Mouse (Mus musculus) neural tube, embryonic 11.5 days (tissue): ENCODE data around the gene Map1b. TPM values are rescaled to one million over a fixed set of nuclear protein-coding genes. Genes with fewer than 3 reads are reported as not detected.
A peak's percentile ranks its signal among the peaks of the same experiment; 100 is the strongest.

Experiments used
- ATAC-seq: fragments of 200-750 bp; cut with Nextera tagmentation; 2 replicates; pipeline ENCODE4 v1.8.0; 2017; ENCODE audit warnings: moderate number of reproducible peaks, mild to moderate bottlenecking, moderate TSS enrichment, moderate library complexity; ENCODE audit not compliant: insufficient read depth, low FRiP score, low TSS enrichment
- DNase-seq: peaks from one replicate; pipeline ENCODE4 v3.0.0-alpha.2; 2015; ENCODE audit warnings: low spot score
- H3K27ac ChIP-seq: fragments of 300-500 bp; sonication (generic); 2 replicates; pipeline ENCODE4 v1.5.1; 2014; ENCODE audit warnings: low read depth, mild to moderate bottlenecking, low read length
- H3K27me3 ChIP-seq: fragments of 300-500 bp; sonication (generic); 2 replicates; pipeline ENCODE4 v1.6.1; 2014; ENCODE audit warnings: mild to moderate bottlenecking, low read length, mixed read lengths; ENCODE audit not compliant: control insufficient read depth, insufficient read depth
- H3K36me3 ChIP-seq: fragments of 300-500 bp; sonication (generic); 2 replicates; pipeline ENCODE4 v1.6.1; 2014; ENCODE audit warnings: mild to moderate bottlenecking, low read length, moderate library complexity, mixed read lengths; ENCODE audit not compliant: control insufficient read depth, insufficient read depth
- H3K4me1 ChIP-seq: fragments of 300-500 bp; sonication (generic); 2 replicates; pipeline ENCODE4 v1.6.1; 2014; ENCODE audit warnings: low read length, mixed read lengths; ENCODE audit not compliant: control insufficient read depth, insufficient read depth
- H3K4me2 ChIP-seq: fragments of 300-500 bp; sonication (generic); 2 replicates; pipeline ENCODE4 v1.6.1; 2014; ENCODE audit warnings: low read depth, mild to moderate bottlenecking, moderate library complexity
- H3K4me3 ChIP-seq: fragments of 300-500 bp; sonication (generic); 2 replicates; pipeline ENCODE4 v1.5.1; 2014; ENCODE audit warnings: low read depth, low read length
- H3K9ac ChIP-seq: fragments of 300-500 bp; sonication (generic); 2 replicates; pipeline ENCODE4 v1.6.1; 2014; ENCODE audit warnings: mild to moderate bottlenecking, low read length
- H3K9me3 ChIP-seq: fragments of 300-500 bp; sonication (generic); 2 replicates; pipeline ENCODE4 v1.6.1; 2016; ENCODE audit warnings: low read length; ENCODE audit not compliant: control insufficient read depth
- WGBS: fragments of 180-500 bp; shearing (Covaris S2); extraction: QIAGEN DNeasy Blood & Tissue Kit; methylation state at CpG from one replicate; pipeline ENCODE4 v1.1.7; 2014; 5-methylcytosine and 5-hydroxymethylcytosine counted together
- polyA plus RNA-seq: library from polyadenylated mRNA; unstranded; fragments of >200 nt; fragmentation: Nextera tagmentation; extraction: Ambion mirVana; gene quantifications from 2 replicates; pipeline ENCODE4 v1.2.1, GENCODE M21; 2014

Gene Map1b
- polyA plus RNA-seq, 1 experiment from 2014 or later = 870 TPM

DNA sequence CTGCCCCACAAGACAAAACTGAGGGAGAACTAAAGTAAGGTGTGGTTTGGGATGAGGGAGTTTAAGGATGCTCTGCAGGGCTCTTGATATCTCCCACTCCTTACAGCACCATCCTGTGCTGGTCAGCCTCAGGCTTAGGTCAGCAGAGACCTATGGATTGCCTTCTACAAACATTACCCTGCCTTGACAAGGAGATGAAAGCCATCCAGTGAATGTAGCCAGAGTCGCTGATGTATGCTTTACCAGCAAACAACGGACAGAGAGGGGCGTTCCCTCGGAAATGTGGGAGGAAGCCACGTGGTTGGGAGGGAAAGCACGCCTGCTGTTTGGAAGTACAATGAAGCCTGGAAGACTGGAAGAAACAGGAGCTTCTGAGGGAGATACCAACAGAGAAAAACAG lies 71.5 kb downstream of the Map1b start:
- DNase-seq (peak; percentile 76), ATAC-seq (peak; percentile 51)
- Histone ChIP-seq H3K4me2 (peak overlapping the region; percentile 39), H3K27ac (peak overlapping the region; percentile 89), H3K4me1 (peaks cover 43% of the 10 kb centered on the region), H3K9me3 (no peaks in the 10 kb centered on the region), H3K36me3 (peaks cover 10% of the 10 kb centered on the region), H3K27me3 (no peaks in the 10 kb centered on the region), H3K9ac (no peak overlapping the region), H3K4me3 (no peak overlapping the region)
- WGBS = 3% methylated on average over 6 of the region's 6 CpGs

DNA sequence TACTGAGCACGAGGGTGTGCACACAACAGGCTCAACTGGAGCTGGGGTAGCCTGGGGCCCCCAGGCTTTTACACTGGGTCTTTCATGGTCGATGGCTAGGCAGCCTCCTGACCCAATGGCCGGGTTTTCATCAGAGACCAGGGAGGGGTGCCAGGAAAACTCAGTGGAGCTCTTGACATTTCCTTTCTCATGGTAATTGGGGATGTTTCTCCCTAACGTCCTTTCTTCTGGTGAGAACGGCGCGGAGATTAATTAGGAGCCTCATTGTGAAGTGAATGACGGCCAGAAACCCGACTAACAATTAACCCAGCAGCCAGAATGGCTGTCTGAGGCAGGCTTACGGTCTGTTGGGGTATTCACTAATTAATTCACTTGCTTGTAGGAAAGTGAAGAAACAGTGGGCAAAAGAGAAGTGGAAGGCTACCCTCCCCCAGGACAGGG lies 71.9 kb downstream of the Map1b start:
- Histone ChIP-seq H3K4me1 (peaks cover 43% of the 10 kb centered on the region), H3K27me3 (no peaks in the 10 kb centered on the region), H3K9ac (peak overlapping the region; percentile 62), H3K36me3 (peaks cover 14% of the 10 kb centered on the region), H3K4me3 (peak overlapping the region; percentile 39), H3K4me2 (peak overlapping the region; percentile 39), H3K27ac (peak overlapping the region; percentile 89), H3K9me3 (no peaks in the 10 kb centered on the region)
- DNase-seq = peak; percentile 83
- WGBS = 8% methylated on average over 10 of the region's 10 CpGs
- ATAC-seq = peak; percentile 89

DNA sequence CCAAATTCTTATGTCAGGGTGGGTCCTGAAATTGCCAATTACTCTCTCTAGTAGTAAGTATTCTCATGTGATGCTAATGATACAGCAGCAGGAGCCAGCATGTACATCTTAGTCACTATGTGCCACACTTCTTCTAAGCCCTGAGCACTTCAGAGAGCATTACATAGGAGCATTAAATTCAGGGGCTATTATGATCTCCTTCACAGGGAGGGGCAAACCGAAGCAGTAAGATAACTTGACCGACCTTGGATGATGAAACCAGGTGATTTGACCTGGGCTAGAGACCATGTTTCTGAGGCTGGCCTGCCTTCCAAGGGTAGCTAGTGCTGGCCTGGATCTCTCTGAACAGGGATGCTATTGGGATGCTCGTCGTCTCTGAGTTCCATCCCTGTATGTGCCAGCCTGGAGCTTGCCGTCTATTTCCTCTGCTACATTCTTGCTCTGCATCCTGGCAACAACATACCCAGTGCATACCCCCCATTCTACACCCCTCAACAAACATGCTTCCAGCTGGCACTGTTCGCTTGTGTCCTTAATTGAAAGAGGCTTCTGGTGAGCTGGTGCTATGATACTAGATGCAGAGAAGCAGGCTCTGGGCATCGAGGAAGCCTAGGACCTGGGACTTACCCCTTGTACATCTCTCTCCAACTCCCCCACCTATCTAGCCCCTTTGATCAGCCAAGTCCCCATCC lies 72.7 kb downstream of the Map1b start:
- Histone ChIP-seq H3K4me2 (peak overlapping the region; percentile 39), H3K9me3 (no peaks in the 10 kb centered on the region), H3K27me3 (no peaks in the 10 kb centered on the region), H3K27ac (peak overlapping the region; percentile 89), H3K9ac (peak overlapping the region; percentile 62), H3K4me1 (peaks cover 43% of the 10 kb centered on the region), H3K36me3 (peaks cover 16% of the 10 kb centered on the region), H3K4me3 (peak overlapping the region; percentile 39)
- no peak for DNase-seq
- peak; percentile 51 for ATAC-seq
- WGBS = 38% methylated on average over 7 of the region's 7 CpGs

DNA sequence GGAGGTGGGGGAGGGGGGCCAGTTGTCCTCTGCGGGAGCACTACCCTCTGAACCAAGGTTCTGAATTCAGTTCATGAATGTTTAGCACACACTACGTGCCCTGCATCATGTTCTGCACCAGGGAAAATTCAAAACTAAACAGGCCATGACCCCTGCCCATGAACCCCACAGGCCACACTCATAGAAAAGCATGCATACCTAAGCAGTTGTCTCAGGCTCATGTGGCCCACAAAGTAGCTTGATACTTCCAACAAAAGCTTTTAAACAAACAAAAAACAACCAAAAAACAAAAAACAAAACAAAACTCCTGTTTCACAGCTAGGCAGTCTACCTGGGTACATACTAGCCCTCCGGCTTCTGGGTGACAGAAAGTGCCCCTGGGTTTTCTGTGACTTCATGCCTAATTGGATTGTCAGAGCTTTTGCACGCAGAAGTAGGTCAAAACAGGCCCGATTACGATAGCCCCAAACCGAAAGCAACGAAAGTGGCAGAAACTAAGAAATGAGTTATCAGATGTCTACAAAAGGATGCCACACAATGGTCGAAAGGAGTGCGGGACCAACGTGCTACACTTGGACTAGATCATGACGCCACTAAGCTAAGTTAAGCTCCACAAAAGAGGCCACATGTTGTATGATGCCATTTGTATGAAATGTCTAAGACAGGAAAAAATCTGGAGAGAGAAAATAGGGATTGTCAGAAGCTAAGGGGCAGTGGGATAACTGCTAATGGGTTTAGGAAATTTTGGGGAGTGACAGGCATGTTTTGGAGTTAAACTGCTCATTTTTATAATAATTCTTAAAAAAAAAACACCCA lies 73.7 kb downstream of the Map1b start:
- ATAC-seq (no peak), DNase-seq (no peak)
- peaks cover 37% of the 10 kb centered on the region for H3K4me1 ChIP-seq
- H3K9ac ChIP-seq = peak overlapping the region; percentile 30
- peak overlapping the region; percentile 39 for H3K4me3 ChIP-seq
- no peaks in the 10 kb centered on the region for H3K27me3 ChIP-seq
- H3K27ac ChIP-seq = peak overlapping the region; percentile 89
- H3K4me2 ChIP-seq = peak overlapping the region; percentile 39
- WGBS = 41% methylated on average over 12 of the region's 12 CpGs
- peaks cover 16% of the 10 kb centered on the region for H3K36me3 ChIP-seq
- no peaks in the 10 kb centered on the region for H3K9me3 ChIP-seq

DNA sequence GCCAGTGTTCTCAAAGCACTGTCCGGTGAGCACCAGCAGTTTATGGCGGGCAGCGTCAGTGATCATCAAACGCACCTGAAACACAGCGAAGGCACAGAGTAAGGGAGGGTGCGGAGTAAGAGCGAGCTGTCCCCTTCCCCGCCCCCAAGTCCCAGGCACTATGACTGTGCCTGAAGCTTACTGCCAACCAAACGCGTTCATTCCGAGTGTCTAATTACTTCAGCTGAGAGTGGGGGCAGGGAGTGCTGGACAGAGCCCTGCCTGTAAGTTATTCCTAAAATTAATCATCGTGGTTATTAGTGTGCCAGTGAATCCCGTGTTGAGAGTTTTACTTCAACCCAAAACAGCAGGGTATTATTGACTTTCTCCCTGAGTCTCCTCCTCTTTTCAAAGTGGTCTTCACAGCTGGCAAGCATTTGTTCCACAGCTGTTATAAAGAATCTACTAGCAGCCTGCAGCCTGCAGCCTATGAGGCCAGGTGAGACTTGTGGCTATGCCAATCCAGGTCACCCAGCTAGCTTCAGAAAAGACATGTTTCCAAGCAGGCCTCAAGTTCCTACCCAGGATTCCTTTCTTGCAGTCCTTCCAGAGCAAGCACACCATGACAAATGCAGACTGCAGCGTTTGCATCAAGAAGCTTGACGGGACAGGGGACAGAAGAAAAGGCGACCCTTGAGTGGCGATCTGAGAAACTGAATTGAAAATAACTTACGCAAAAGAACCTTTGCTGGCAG lies 74.5 kb downstream of the Map1b start:
- peak; percentile 64 for DNase-seq
- peaks cover 16% of the 10 kb centered on the region for H3K36me3 ChIP-seq

DNA sequence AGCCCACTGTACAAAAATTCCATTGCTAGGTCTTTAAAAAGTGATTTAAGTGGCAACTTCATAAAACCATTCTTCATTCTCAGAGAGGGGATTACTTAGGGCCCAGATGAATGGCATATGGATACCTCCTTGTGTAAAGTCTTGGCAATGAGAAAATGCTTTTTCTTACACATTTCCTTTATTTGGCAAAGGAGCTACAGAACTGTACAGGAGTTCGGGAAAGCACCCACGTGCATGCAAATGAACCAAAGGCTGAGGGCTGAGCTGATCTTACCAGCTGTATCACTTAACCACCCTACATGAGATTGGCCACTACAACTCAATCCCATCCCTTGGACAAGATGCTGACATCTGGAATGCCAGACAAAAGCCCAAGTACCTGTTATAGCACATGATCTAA lies 76.1 kb downstream of the Map1b start:
- H3K27ac ChIP-seq = no peak overlapping the region
- no peak overlapping the region for H3K9ac ChIP-seq
- H3K4me2 ChIP-seq = no peak overlapping the region
- H3K27me3 ChIP-seq = no peaks in the 10 kb centered on the region
- peaks cover 17% of the 10 kb centered on the region for H3K36me3 ChIP-seq
- peaks cover 18% of the 10 kb centered on the region for H3K4me1 ChIP-seq
- no peaks in the 10 kb centered on the region for H3K9me3 ChIP-seq
- 90% methylated on average over 2 of the region's 2 CpGs for WGBS
- H3K4me3 ChIP-seq = no peak overlapping the region
- ATAC-seq = no peak
- no peak for DNase-seq

More for the DNA sequence above, 74.5 kb downstream of the Map1b start:
- Histone ChIP-seq H3K4me3 (peak overlapping the region; percentile 39; the same call in 1 of the 2 replicates), H3K4me2 (peak overlapping the region; percentile 39), H3K4me1 (peaks cover 29% of the 10 kb centered on the region), H3K27ac (peak overlapping the region; percentile 89; the same call in 1 of the 2 replicates), H3K9ac (peak overlapping the region; percentile 30), H3K27me3 (no peaks in the 10 kb centered on the region), H3K9me3 (no peaks in the 10 kb centered on the region)
- ATAC-seq = no peak
- WGBS = 37% methylated on average over 18 of the region's 18 CpGs

DNA sequence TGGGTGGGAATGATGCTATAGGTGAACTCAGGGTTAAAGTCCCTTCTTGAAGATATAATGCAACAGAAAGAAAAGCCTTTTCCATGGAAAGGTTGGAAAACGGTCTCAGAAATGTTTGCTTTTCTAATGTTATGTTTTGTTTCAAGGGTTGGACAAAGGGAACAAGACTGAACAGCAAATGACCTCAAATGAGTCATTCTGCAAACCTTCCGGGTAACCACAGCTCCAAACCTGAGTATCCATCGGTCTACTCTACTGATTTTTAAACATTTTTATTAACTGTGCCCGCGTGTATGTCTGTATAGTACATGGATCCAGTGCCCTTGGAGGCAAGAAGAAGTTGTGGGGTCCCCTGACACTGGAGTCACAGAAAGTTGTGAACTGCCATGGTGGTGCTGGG lies 77.0 kb downstream of the Map1b start:
- peaks cover 24% of the 10 kb centered on the region for H3K36me3 ChIP-seq
- no peak for ATAC-seq
- no peak for DNase-seq
- no peak overlapping the region for H3K9ac ChIP-seq
- no peaks in the 10 kb centered on the region for H3K27me3 ChIP-seq
- no peaks in the 10 kb centered on the region for H3K9me3 ChIP-seq
- H3K4me1 ChIP-seq = peaks cover 10% of the 10 kb centered on the region
- WGBS = 95% methylated on average over 5 of the region's 5 CpGs
- H3K4me2 ChIP-seq = no peak overlapping the region
- H3K27ac ChIP-seq = no peak overlapping the region
- no peak overlapping the region for H3K4me3 ChIP-seq

DNA sequence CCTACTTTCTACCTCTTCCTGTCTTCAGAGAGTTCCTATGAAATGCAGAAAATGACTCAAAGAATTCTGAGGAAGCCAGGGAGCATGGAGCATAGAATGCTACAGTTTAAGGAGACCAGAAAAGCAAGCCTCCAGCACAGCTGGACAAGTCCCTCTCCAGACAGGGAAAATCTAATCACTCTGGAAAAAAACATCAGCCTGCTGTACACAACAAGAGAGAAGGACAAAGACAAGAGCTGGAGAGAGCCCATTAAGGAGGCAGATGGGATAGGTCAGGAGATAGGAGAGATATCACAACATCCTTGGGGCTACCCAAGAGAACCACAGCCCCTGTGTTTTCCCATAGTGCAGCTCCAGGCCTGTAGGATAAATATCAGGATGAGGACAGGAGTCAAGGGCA lies 79.3 kb downstream of the Map1b start:
- peaks cover 5% of the 10 kb centered on the region for H3K4me1 ChIP-seq
- no peak overlapping the region for H3K9ac ChIP-seq
- DNase-seq = no peak
- H3K9me3 ChIP-seq = no peaks in the 10 kb centered on the region
- peaks cover 44% of the 10 kb centered on the region for H3K36me3 ChIP-seq
- H3K4me2 ChIP-seq = no peak overlapping the region
- no peaks in the 10 kb centered on the region for H3K27me3 ChIP-seq
- H3K4me3 ChIP-seq = no peak overlapping the region
- no peak for ATAC-seq
- H3K27ac ChIP-seq = no peak overlapping the region
